Mouse (Mus musculus): ENCODE results near the gene Hnrnpll. TPM values are rescaled to one million over a fixed set of nuclear protein-coding genes. Genes with fewer than 3 reads are reported as not detected.
"Not testable (repeated sequence)": the region's sequence is repeated elsewhere in the genome, so short reads cannot be mapped to it uniquely, and the experiment has no call there.

Hnrnpll gene
- polyA plus RNA-seq, 1 experiment, result 52.0 TPM

DNA sequence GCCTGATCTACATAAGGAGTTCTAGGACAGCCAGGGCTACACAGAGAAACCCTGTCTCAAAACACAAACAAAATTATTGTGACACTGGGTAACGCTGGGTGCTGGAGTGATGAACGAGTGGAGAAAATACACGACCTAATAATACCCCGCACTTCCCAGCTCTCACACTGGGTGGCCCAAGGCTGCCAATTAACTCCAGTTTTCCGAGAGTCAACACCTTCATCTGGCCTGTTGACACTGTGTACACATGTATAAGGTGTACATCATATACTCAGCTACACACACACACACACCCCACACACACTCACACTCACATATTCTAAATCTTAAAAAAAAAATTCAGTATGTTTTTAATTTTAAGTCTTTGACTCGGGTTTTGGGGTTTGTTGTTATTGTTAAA lies 33.5 kb downstream of the Hnrnpll start:
- H3K36me3 ChIP-seq (ENCODE audit: control insufficient read depth, insufficient read depth, low read length), result no peaks in the 10 kb centered on the region; the same call in none of the 2 replicates
- H3K4me1 ChIP-seq (ENCODE audit: control insufficient read depth, insufficient read depth, low read length), result no peaks in the 10 kb centered on the region
- no peak overlapping the region for H3K27ac ChIP-seq (ENCODE audit: control insufficient read depth, insufficient read depth, low read depth, low read length)
- H3K4me3 ChIP-seq (ENCODE audit: control insufficient read depth, low read depth, low read length), result no peak overlapping the region
- TF ChIP-seq POLR2A (IDR thresholded peaks at IDR 0.05; ENCODE audit: control insufficient read depth, low read depth, low read length) (no peak), CTCF (IDR thresholded peaks at IDR 0.05; ENCODE audit: control insufficient read depth, insufficient read depth, insufficient replicate concordance, low read depth, low read length) (no peak)
- no peaks in the 10 kb centered on the region for H3K27me3 ChIP-seq (ENCODE audit: control insufficient read depth, insufficient read depth, low read length)

DNA sequence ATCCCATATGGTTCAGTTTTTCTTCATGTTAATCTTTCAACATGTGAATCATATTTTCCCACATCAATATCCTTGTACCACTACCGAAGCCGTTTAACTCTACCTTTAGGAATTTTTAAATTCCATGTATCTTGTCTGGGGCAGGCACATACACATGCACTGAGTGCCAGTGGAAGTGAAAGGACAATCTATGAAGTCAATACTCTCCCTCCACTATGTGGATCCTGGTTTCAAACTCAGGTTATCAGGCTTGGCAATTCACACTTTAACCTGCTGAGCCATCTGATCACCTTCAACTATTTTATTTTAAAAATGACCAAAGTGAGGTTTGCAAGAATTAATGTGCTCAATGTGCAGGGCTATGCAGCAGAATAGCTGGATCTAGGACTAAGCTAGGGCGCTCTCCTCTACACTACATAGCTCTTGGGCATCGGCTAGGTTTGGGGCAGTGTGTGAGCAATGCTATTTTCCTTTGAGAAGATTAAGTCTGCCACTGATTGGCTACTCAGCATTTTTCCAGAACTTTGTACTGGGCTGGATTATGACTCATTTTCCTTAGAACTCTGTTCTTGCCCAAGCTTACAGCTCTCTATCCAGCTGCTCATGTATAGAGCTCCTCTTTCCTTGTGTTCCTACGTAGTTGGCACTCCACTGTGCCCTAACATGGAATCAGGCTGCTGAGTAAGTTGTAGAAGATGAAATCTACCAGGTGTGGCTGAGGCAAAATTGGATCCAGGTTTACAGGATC lies 35.8 kb downstream of the Hnrnpll start:
- H3K36me3 ChIP-seq (ENCODE audit: control insufficient read depth, insufficient read depth, low read length), result no peaks in the 10 kb centered on the region
- no peak overlapping the region for H3K27ac ChIP-seq (ENCODE audit: control insufficient read depth, insufficient read depth, low read depth, low read length)
- TF ChIP-seq CTCF (IDR thresholded peaks at IDR 0.05; ENCODE audit: control insufficient read depth, insufficient read depth, insufficient replicate concordance, low read depth, low read length) (no peak), POLR2A (IDR thresholded peaks at IDR 0.05; ENCODE audit: control insufficient read depth, low read depth, low read length) (no peak)
- no peaks in the 10 kb centered on the region for H3K4me1 ChIP-seq (ENCODE audit: control insufficient read depth, insufficient read depth, low read length)
- H3K27me3 ChIP-seq (ENCODE audit: control insufficient read depth, insufficient read depth, low read length), result no peaks in the 10 kb centered on the region
- H3K4me3 ChIP-seq (ENCODE audit: control insufficient read depth, low read depth, low read length), result no peak overlapping the region

DNA sequence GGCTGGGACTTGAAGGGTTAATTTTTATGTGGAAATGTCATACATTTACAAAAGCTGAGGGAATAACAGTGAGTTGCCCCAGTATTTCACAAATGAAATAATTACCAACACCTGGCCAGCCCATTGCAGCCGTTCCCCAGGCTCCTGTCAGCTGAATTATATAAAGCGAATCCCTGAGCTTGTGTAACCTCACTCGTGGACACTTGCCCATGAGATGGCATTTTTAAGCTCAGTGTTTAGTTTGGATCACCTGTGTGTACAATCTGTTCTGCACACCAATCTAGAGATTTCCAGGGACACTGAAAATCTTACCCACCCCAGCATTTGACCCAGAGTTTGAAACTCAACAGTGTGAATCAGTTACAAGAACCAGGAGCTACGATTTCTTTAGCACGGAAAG lies 40.0 kb downstream of the Hnrnpll start:
- TF ChIP-seq CTCF (IDR thresholded peaks at IDR 0.05; ENCODE audit: control insufficient read depth, insufficient read depth, insufficient replicate concordance, low read depth, low read length), result no peak
- no peak for TF ChIP-seq POLR2A (IDR thresholded peaks at IDR 0.05; ENCODE audit: control insufficient read depth, low read depth, low read length)
- Histone ChIP-seq H3K4me1 (ENCODE audit: control insufficient read depth, insufficient read depth, low read length) (peaks cover 5% of the 10 kb centered on the region; the same call in 1 of the 2 replicates), H3K27ac (ENCODE audit: control insufficient read depth, insufficient read depth, low read depth, low read length) (no peak overlapping the region), H3K36me3 (ENCODE audit: control insufficient read depth, insufficient read depth, low read length) (no peaks in the 10 kb centered on the region), H3K27me3 (ENCODE audit: control insufficient read depth, insufficient read depth, low read length) (no peaks in the 10 kb centered on the region), H3K4me3 (ENCODE audit: control insufficient read depth, low read depth, low read length) (no peak overlapping the region)

DNA sequence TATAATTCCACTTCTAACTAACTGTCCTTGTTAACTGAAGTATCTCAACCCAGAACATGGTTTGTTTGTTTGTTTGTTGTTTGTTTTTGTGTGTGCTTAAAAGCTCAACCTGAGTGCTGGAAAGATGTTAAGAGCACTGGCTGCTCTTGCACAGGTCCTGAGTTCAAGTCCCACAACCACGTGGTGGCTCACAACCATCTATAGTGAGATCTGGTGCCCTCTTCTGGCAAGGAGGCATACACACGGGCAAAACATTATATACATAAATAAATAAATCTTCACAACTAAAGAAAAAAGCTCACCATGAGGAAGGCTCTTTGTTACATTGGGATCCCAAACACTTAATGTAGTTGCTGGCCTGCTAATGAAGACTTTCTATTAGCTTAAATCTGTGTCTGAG lies 41.6 kb downstream of the Hnrnpll start:
- no peak overlapping the region for H3K4me3 ChIP-seq (ENCODE audit: control insufficient read depth, low read depth, low read length)
- H3K36me3 ChIP-seq (ENCODE audit: control insufficient read depth, insufficient read depth, low read length), result no peaks in the 10 kb centered on the region
- TF ChIP-seq POLR2A (IDR thresholded peaks at IDR 0.05; ENCODE audit: control insufficient read depth, low read depth, low read length) (no peak), CTCF (IDR thresholded peaks at IDR 0.05; ENCODE audit: control insufficient read depth, insufficient read depth, insufficient replicate concordance, low read depth, low read length) (no peak)
- no peaks in the 10 kb centered on the region for H3K27me3 ChIP-seq (ENCODE audit: control insufficient read depth, insufficient read depth, low read length)
- no peak overlapping the region for H3K27ac ChIP-seq (ENCODE audit: control insufficient read depth, insufficient read depth, low read depth, low read length)
- H3K4me1 ChIP-seq (ENCODE audit: control insufficient read depth, insufficient read depth, low read length), result peaks cover 5% of the 10 kb centered on the region; the same call in 1 of the 2 replicates

DNA sequence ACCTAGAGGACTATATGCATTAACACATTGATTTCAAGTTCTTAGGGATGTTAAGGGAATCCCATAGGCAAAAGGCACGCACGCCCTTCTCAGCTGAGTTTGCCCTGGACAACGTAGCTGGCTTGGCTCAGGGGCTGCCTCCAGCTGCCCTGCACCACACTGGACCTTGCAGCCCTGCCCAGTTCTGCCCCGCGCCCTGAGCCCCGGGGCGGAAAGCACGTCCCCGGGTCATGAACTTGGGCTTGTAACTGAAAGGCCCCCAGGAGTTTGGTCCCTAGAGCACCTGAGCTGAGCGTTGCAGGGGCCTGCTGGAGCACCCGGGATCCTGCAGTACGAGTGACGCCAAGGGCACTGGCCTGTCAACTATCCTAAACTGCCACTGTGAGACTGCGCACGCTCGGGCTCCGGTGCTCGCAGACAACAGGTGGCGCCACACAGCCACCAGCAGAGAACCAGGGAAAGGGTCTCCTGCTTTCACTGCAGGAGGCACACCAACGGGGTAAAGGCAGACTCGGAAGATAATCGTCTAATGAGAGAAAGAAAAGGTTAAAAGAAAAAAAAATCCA lies 43.1 kb downstream of the Hnrnpll start:
- TF ChIP-seq CTCF (IDR thresholded peaks at IDR 0.05; ENCODE audit: control insufficient read depth, insufficient read depth, insufficient replicate concordance, low read depth, low read length) (peak; percentile 29; the same call in 1 of the 2 replicates), POLR2A (IDR thresholded peaks at IDR 0.05; ENCODE audit: control insufficient read depth, low read depth, low read length) (no peak)
- Histone ChIP-seq H3K4me3 (ENCODE audit: control insufficient read depth, low read depth, low read length) (no peak overlapping the region; the same call in 1 of the 2 replicates), H3K4me1 (ENCODE audit: control insufficient read depth, insufficient read depth, low read length) (peaks cover 5% of the 10 kb centered on the region; the same call in 1 of the 2 replicates), H3K27ac (ENCODE audit: control insufficient read depth, insufficient read depth, low read depth, low read length) (no peak overlapping the region), H3K36me3 (ENCODE audit: control insufficient read depth, insufficient read depth, low read length) (no peaks in the 10 kb centered on the region), H3K27me3 (ENCODE audit: control insufficient read depth, insufficient read depth, low read length) (no peaks in the 10 kb centered on the region)

DNA sequence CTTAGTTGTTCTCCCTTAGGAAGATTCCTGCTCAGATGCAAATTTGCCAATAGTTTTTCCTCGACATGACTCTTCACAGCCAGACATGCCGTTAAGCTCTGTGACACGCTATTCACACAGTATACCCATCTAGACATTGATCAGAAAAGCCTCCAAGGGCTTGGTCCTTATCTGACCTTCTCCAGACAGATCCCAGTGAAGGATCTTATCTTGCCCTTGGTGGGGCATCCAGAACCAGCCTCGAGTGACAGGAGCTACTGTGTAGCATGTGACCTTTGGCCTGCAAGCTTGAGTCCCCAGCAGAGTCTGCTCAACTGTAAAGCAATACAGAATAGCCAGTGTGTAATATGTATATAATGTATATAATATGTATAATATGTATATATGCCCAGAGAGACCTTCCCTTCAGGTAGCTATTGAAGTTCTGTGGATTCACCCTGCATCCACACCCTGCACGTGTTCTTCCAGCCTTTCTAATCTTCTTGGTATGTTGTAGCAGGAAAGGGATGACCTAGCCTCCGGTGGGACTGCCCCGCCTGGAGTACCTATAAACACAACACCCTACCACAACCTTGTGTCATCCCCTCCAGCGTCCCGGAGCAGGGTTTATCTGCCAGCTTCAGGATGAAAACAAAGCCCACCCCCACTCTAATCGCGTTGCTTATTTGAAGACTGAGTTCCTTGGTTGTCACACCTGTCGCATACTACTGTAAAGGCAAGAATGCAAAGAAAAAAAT lies 43.7 kb downstream of the Hnrnpll start:
- Histone ChIP-seq H3K27ac (ENCODE audit: control insufficient read depth, insufficient read depth, low read depth, low read length) (no peak overlapping the region), H3K36me3 (ENCODE audit: control insufficient read depth, insufficient read depth, low read length) (no peaks in the 10 kb centered on the region), H3K27me3 (ENCODE audit: control insufficient read depth, insufficient read depth, low read length) (no peaks in the 10 kb centered on the region), H3K4me1 (ENCODE audit: control insufficient read depth, insufficient read depth, low read length) (peaks cover 5% of the 10 kb centered on the region; the same call in 1 of the 2 replicates), H3K4me3 (ENCODE audit: control insufficient read depth, low read depth, low read length) (no peak overlapping the region)
- no peak for TF ChIP-seq CTCF (IDR thresholded peaks at IDR 0.05; ENCODE audit: control insufficient read depth, insufficient read depth, insufficient replicate concordance, low read depth, low read length)
- TF ChIP-seq POLR2A (IDR thresholded peaks at IDR 0.05; ENCODE audit: control insufficient read depth, low read depth, low read length), result no peak

DNA sequence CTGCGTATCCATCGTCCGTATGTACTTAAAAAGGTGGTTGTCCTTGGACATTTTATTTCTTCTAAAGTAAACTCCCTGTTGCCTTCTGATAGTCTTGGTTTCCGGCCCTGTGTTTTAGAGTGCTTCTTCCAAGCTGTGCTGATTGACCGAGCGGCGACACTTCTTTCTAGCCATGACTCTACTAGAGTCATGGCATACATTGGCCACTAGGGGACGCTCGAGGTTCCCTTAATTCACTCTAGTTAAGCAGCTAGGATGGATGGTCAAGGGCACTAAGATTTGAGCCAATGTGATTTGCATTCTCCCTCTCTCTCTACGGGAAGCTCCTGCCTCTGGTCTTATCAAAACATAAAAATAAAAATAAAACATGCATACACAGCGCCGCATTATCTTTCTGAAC lies 44.7 kb downstream of the Hnrnpll start:
- Histone ChIP-seq H3K27ac (ENCODE audit: control insufficient read depth, insufficient read depth, low read depth, low read length) (no peak overlapping the region), H3K4me3 (ENCODE audit: control insufficient read depth, low read depth, low read length) (peak overlapping the region; percentile 15; the same call in 1 of the 2 replicates), H3K4me1 (ENCODE audit: control insufficient read depth, insufficient read depth, low read length) (peaks cover 5% of the 10 kb centered on the region; the same call in 1 of the 2 replicates), H3K27me3 (ENCODE audit: control insufficient read depth, insufficient read depth, low read length) (no peaks in the 10 kb centered on the region), H3K36me3 (ENCODE audit: control insufficient read depth, insufficient read depth, low read length) (no peaks in the 10 kb centered on the region)
- no peak for TF ChIP-seq POLR2A (IDR thresholded peaks at IDR 0.05; ENCODE audit: control insufficient read depth, low read depth, low read length)
- peak; percentile 77 for TF ChIP-seq CTCF (IDR thresholded peaks at IDR 0.05; ENCODE audit: control insufficient read depth, insufficient read depth, insufficient replicate concordance, low read depth, low read length)

DNA sequence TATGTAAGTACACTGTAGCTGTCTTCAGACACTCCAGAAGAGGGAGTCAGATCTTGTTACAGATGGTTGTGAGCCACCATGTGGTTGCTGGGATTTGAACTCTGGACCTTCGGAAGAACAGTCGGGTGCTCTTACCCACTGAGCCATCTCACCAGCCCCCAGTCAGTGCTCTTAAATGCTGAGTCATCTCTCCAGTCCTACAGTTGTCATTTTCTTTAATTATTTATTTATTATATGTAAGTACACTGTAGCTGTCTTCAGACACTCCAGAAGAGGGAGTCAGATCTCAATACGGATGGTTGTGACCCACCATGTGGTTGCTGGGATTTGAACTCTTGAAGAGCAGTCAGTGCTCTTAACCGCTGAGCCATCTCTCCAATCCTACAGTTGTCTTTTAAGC lies 45.7 kb downstream of the Hnrnpll start:
- not testable (repeated sequence) for H3K4me1 ChIP-seq (ENCODE audit: control insufficient read depth, insufficient read depth, low read length); H3K4me3 ChIP-seq (ENCODE audit: control insufficient read depth, low read depth, low read length); H3K36me3 ChIP-seq (ENCODE audit: control insufficient read depth, insufficient read depth, low read length); H3K27me3 ChIP-seq (ENCODE audit: control insufficient read depth, insufficient read depth, low read length); H3K27ac ChIP-seq (ENCODE audit: control insufficient read depth, insufficient read depth, low read depth, low read length)
